Mouse (Mus musculus): Measurements from ENCODE around the gene Acoxl.

GRCm38 (mm10) chr2:128076936-128077335, 238.3 kb downstream of the Acoxl start:
- TF ChIP-seq CTCF (IDR thresholded peaks at IDR 0.05; ENCODE audit: control insufficient read depth, insufficient read depth, low read length) (no peak), POLR2A (IDR thresholded peaks at IDR 0.05; ENCODE audit: borderline replicate concordance, control insufficient read depth, low read depth, low read length) (no peak)
